Mouse (Mus musculus) 416B (cell line): ENCODE measurements around the gene Vmn1r15.

Experiments used
- DNase-seq: peaks from one replicate; pipeline ENCODE4 v3.0.0; 2011; ENCODE audit warnings: low read depth

The Vmn1r15 gene

DNA sequence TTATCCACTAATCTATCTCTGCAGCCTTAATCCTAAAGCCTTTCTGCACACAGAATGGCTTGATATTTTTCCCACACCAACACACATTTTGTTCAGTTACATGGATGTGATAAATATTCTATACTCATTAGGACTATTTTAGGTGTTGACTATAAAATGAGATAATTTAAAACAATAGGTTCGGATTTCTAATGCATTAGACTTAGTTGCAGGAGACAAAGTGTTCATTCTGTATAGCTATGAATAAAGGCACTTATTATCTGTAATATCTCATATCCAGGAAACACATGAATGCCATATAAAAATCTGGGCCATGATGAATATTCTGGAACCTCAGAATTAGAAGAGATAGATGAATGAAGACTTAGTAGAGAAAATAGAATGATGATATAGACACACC is at the start of gene Vmn1r15:
Vmn1r15 (plus strand) TSS at position 301 of the 400 bp plus-strand sequence.
- DNase-seq = no peak

DNA sequence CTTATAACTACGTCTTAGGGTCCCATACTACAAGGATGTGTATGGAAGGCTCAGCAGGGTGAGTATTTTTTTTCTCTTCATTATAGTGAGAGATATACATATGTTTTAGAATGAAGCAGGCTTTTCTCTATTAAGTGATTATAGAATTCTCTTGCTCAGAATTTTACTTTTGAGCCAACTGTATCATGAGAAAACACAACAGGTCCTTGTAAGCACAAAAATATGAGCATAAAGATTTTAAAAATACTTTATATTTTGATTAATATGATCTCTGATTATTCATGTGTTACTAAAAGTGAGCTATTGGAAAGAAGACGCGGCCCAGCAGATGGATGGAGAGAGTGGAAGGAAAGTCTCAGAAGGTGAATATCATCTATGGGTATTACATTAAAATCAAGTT is 26.4 kb upstream of the Vmn1r15 start, which contains the start of gene Vmn1r14:
Vmn1r14 (plus strand) TSS at position 301 of the 400 bp plus-strand sequence.
- DNase-seq = no peak

DNA sequence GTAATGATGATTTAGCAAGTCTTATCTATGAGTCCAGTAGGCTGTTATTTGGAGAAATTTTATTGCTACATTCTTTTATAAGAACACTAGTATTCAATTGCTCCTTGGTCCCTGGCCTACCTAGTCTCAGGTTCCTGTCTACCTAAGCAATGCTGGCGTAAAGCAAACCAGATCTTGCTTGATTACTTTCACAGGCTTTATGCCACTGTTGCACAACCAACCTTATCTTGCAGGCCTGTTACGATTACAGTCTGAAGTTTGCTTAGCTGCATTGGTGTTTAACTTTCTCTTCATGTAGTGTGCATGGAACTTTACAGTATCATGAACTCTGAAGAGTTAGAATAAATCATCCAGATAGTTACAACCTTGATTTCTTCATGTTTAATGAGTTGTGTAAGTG is 3.2 kb downstream of the Vmn1r15 start:
- DNase-seq = no peak

DNA sequence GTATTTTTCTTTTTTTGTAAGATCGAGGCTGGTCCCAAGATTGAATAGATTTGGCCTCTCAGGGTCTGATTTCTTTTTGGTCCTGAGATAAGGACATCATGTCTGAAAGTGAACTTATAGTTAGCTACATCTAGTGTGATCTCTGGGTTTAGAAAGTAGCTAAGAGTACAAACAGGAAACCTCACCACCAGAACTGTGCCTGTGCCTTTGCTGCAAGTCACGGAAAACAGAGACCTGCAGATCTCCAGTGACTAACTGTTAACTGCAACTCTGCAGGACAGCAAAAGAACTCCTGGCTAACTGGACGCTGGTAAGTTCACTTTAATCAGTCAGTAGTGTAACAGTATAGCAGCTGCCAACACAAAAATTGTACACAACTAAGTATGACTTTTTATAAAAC is 14.1 kb downstream of the Vmn1r15 start:
- DNase-seq = no peak

DNA sequence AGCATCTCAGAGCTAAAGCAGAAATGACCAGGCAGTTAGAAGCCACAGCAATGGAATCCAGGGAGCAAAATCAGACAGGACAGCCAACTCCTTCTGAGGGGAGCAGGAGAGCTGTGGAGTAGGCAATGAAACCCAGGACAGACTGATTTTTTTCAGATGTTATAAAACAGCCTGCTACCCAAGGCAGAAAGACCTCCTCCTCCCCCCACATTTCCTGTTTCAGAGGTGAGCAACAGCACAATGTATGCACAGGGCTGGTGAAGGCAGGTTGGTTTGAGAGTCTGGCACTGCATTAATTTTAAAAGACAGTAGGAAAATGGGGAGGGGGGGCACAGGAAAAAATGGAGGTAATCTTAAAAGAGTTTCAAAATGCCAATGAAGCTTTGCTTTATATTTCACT is 14.8 kb downstream of the Vmn1r15 start:
- no peak for DNase-seq

DNA sequence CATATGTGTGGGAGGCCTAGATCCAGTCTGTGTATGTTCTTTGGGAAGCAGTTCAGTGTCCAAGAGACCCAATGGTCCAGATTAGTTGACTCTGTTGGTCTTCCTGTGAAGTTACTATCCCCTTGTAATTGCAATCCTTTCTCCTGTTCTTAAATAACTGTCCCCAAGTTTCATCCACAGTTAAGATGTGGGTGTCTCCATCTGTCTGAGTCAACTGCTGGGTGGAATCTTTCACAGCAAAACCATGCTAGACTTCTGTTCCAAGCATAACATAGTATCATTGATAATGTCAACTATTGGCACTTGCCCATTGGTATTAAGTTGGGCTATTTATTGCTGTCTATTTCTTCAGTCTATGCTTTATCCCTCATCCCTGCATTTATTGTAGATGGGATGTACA is 21.2 kb downstream of the Vmn1r15 start:
- DNase-seq = no peak
